8 mouse cellular contexts compared by ENCODE assay signal in genomic region chr5:118514842-118515241, GRCm38 (mm10). TPM values are rescaled to one million over a fixed set of nuclear protein-coding genes. Genes with fewer than 3 reads are reported as not detected.
DNase-seq lines count a peak whose midpoint lies in the region; ATAC-seq and TF ChIP-seq lines count a peak whose summit lies in the region.

No protein-coding gene starts in this region.

- peaks cover 69% of the 10 kb centered on the region for H3K27me3 ChIP-seq in hindbrain, embryonic 10.5 days (ENCODE audit: insufficient read depth, poor library complexity, severe bottlenecking)
- peaks cover 11% of the 10 kb centered on the region for H3K27me3 ChIP-seq in hindbrain, embryonic 11.5 days (ENCODE audit: control insufficient read depth, insufficient read depth, low read length)
- H3K27me3 ChIP-seq in heart, postnatal 0 days (ENCODE audit: control insufficient read depth, insufficient read depth, low read length): no peaks in the 10 kb centered on the region
- peaks cover 67% of the 10 kb centered on the region for H3K27me3 ChIP-seq in midbrain, embryonic 13.5 days

- no peak for DNase-seq in hindbrain, embryonic 10.5 days (ENCODE audit: low spot score)
- no peak for DNase-seq in hindbrain, embryonic 11.5 days (ENCODE audit: low spot score)
- DNase-seq in adipocyte (ENCODE audit: low spot score): peak; percentile 78
- DNase-seq in heart, postnatal 0 days (ENCODE audit: low spot score): no peak
- DNase-seq in right cerebral cortex, adult 18-20 months: no peak
- DNase-seq in T-cell, adult 2 months (ENCODE audit: low spot score): no peak

- H3K4me1 ChIP-seq in hindbrain, embryonic 10.5 days (replicated peaks): peaks cover 61% of the 10 kb centered on the region
- H3K4me1 ChIP-seq in hindbrain, embryonic 11.5 days (replicated peaks; ENCODE audit: control insufficient read depth, insufficient read depth, low read length): 0 out of 2 replicates have a peak, but pooled peaks cover 12% of the 10 kb centered on the region
- peaks cover 13% of the 10 kb centered on the region for H3K4me1 ChIP-seq in heart, postnatal 0 days (ENCODE audit: control insufficient read depth, insufficient read depth)
- peaks cover 39% of the 10 kb centered on the region for H3K4me1 ChIP-seq in midbrain, embryonic 13.5 days (replicated peaks)

- H3K4me3 ChIP-seq in hindbrain, embryonic 10.5 days: peak overlapping the region; percentile 49; the same call in 1 of the 2 replicates
- H3K4me3 ChIP-seq in hindbrain, embryonic 11.5 days (ENCODE audit: low read depth, low read length): no peak overlapping the region
- peak overlapping the region; percentile 42 for H3K4me3 ChIP-seq in heart, postnatal 0 days (ENCODE audit: low read depth, low read length)
- no peak overlapping the region for H3K4me3 ChIP-seq in midbrain, embryonic 13.5 days (replicated peaks)

- 46% methylated on average over 5 of the region's 5 CpGs for WGBS in hindbrain, embryonic 10.5 days
- 43% methylated on average over 5 of the region's 5 CpGs for WGBS in hindbrain, embryonic 11.5 days
- WGBS in heart, postnatal 0 days: 45% methylated on average over 5 of the region's 5 CpGs
- WGBS in midbrain, embryonic 13.5 days: 51% methylated on average over 5 of the region's 5 CpGs

- H3K9me3 ChIP-seq in hindbrain, embryonic 10.5 days: no peaks in the 10 kb centered on the region
- no peaks in the 10 kb centered on the region for H3K9me3 ChIP-seq in hindbrain, embryonic 11.5 days (ENCODE audit: control insufficient read depth, low read length)
- no peaks in the 10 kb centered on the region for H3K9me3 ChIP-seq in heart, postnatal 0 days (replicated peaks; ENCODE audit: control insufficient read depth, low read length)
- no peaks in the 10 kb centered on the region for H3K9me3 ChIP-seq in midbrain, embryonic 13.5 days

- H3K9ac ChIP-seq in hindbrain, embryonic 11.5 days (ENCODE audit: low read depth, low read length): no peak overlapping the region
- no peak overlapping the region for H3K9ac ChIP-seq in heart, postnatal 0 days (replicated peaks; ENCODE audit: low read depth, low read length)
- H3K9ac ChIP-seq in midbrain, embryonic 13.5 days (replicated peaks): no peak overlapping the region

- H3K4me2 ChIP-seq in hindbrain, embryonic 11.5 days (replicated peaks; ENCODE audit: low read depth, low read length): no peak overlapping the region
- H3K4me2 ChIP-seq in heart, postnatal 0 days (ENCODE audit: low read depth, low read length): peak overlapping the region; percentile 62
- peak overlapping the region; percentile 58 for H3K4me2 ChIP-seq in midbrain, embryonic 13.5 days (replicated peaks)

- H3K27ac ChIP-seq in hindbrain, embryonic 10.5 days: no peak overlapping the region
- H3K27ac ChIP-seq in hindbrain, embryonic 11.5 days (ENCODE audit: low read depth, low read length): no peak overlapping the region
- peak overlapping the region; percentile 71 for H3K27ac ChIP-seq in heart, postnatal 0 days (ENCODE audit: low read depth)
- H3K27ac ChIP-seq in midbrain, embryonic 13.5 days: no peak overlapping the region

- no peaks in the 10 kb centered on the region for H3K36me3 ChIP-seq in hindbrain, embryonic 10.5 days
- H3K36me3 ChIP-seq in hindbrain, embryonic 11.5 days (ENCODE audit: control insufficient read depth, insufficient read depth, low read length): no peaks in the 10 kb centered on the region
- no peaks in the 10 kb centered on the region for H3K36me3 ChIP-seq in heart, postnatal 0 days (replicated peaks; ENCODE audit: control insufficient read depth, insufficient read depth, low read length)
- no peaks in the 10 kb centered on the region for H3K36me3 ChIP-seq in midbrain, embryonic 13.5 days

- no peak for TF ChIP-seq CTCF in heart, postnatal 0 days (IDR thresholded peaks at IDR 0.05; ENCODE audit: low read depth)

- TF ChIP-seq EP300 in heart, postnatal 0 days (IDR thresholded peaks at IDR 0.05; ENCODE audit: low read depth): no peak

- ATAC-seq in hindbrain, embryonic 11.5 days (ENCODE audit: low FRiP score): no peak
- ATAC-seq in heart, postnatal 0 days (ENCODE audit: insufficient read depth, low read depth): no peak
- no peak for ATAC-seq in midbrain, embryonic 13.5 days
- no peak for ATAC-seq in activated CD4-positive, CD25-positive, alpha-beta regulatory T cell, adult 4 months

RNA-seq across cellular contexts. Expression of gene Med13l, which starts 45.6 kb away (rescaled TPM):
- 10.3 and 11.0 TPM in 2 replicates for polyA plus RNA-seq in hindbrain, embryonic 10.5 days (2016; fragmentation: Nextera tagmentation; extraction: Ambion mirVana)
- polyA plus RNA-seq in hindbrain, embryonic 11.5 days (2014; fragmentation: Nextera tagmentation; extraction: Ambion mirVana): 12.5 and 16.1 TPM in 2 replicates
- total RNA-seq in heart, postnatal 0 days (2014; rRNA removed; ENCODE audit: low replicate concordance): 11.4 and 17.4 TPM in 2 replicates
- polyA plus RNA-seq in heart, postnatal 0 days (2015; fragmentation: Nextera tagmentation; extraction: Ambion mirVana): 4.8 and 5.2 TPM in 2 replicates
- polyA plus RNA-seq in midbrain, embryonic 13.5 days (2015; fragmentation: Nextera tagmentation; extraction: Ambion mirVana): 16.8 and 16.9 TPM in 2 replicates
- polyA plus RNA-seq in activated CD4-positive, CD25-positive, alpha-beta regulatory T cell, adult 4 months (2017; shearing (Covaris generic)): 10 to 100 TPM; 14.6 to 17.4 TPM

Comparison
In these comparisons a context has a peak if more than half of its experiments do, and no peak if none do; other contexts are left out.
1. H3K4me3 ChIP-seq: peak in hindbrain, embryonic 10.5 days (single experiment) and heart, postnatal 0 days (single experiment); none in hindbrain, embryonic 11.5 days (single experiment) and midbrain, embryonic 13.5 days (single experiment).